In genomic region chr12:54654141-54654540, GRCm38 (mm10) we compare ENCODE assay signal across 9 mouse cellular contexts. TPM values are rescaled to one million over a fixed set of nuclear protein-coding genes. Genes with fewer than 3 reads are reported as not detected.
A peak's percentile ranks its signal among the peaks of the same experiment; 100 is the strongest.
DNase-seq lines count a peak whose midpoint lies in the region; ATAC-seq and TF ChIP-seq lines count a peak whose summit lies in the region.
"Had no signal": no experiment of that assay in that cellular context is flagged by ENCODE, and none has a peak within 500 bp of the region (broad histone marks: within the 10 kb centered on the region; RNA-seq: fewer than 3 reads in every experiment).

No protein-coding gene starts in this region.

- H3K4me1 ChIP-seq in hindbrain, embryonic 13.5 days (replicated peaks), result peaks cover 41% of the 10 kb centered on the region
- H3K4me1 ChIP-seq in hindbrain, embryonic 11.5 days (replicated peaks; ENCODE audit: control insufficient read depth, insufficient read depth, low read length), result no peaks in the 10 kb centered on the region
- H3K4me1 ChIP-seq in embryonic facial prominence, embryonic 14.5 days (ENCODE audit: control insufficient read depth, insufficient read depth, low read length), result peaks cover 20% of the 10 kb centered on the region
- peaks cover 16% of the 10 kb centered on the region; the same call in 1 of the 2 replicates for H3K4me1 ChIP-seq in kidney, postnatal 0 days (replicated peaks; ENCODE audit: insufficient read depth, low read length)

- WGBS in hindbrain, embryonic 13.5 days, result 91% methylated on average over 4 of the region's 4 CpGs
- WGBS in hindbrain, embryonic 11.5 days, result 94% methylated on average over 4 of the region's 4 CpGs
- WGBS in embryonic facial prominence, embryonic 14.5 days, result 57% methylated on average over 4 of the region's 4 CpGs
- WGBS in kidney, postnatal 0 days, result 46% methylated on average over 4 of the region's 4 CpGs

- no peak overlapping the region for H3K27ac ChIP-seq in hindbrain, embryonic 13.5 days
- H3K27ac ChIP-seq in hindbrain, embryonic 11.5 days (ENCODE audit: low read depth, low read length), result no peak overlapping the region
- H3K27ac ChIP-seq in embryonic facial prominence, embryonic 14.5 days (replicated peaks; ENCODE audit: low read depth, low read length), result no peak overlapping the region
- H3K27ac ChIP-seq in kidney, postnatal 0 days, result no peak overlapping the region
- no peak overlapping the region for H3K27ac ChIP-seq in left cerebral cortex, adult 2 months

- H3K36me3 ChIP-seq in hindbrain, embryonic 13.5 days, result peaks cover 7% of the 10 kb centered on the region
- H3K36me3 ChIP-seq in hindbrain, embryonic 11.5 days (ENCODE audit: control insufficient read depth, insufficient read depth, low read length), result no peaks in the 10 kb centered on the region
- H3K36me3 ChIP-seq in embryonic facial prominence, embryonic 14.5 days (ENCODE audit: control insufficient read depth, insufficient read depth, low read length), result peaks cover 10% of the 10 kb centered on the region; the same call in 1 of the 2 replicates
- H3K36me3 ChIP-seq in kidney, postnatal 0 days (ENCODE audit: insufficient read depth, low read length), result no peaks in the 10 kb centered on the region

- 0 out of 2 replicates have a peak, but pooled peaks cover 2% of the 10 kb centered on the region for H3K27me3 ChIP-seq in hindbrain, embryonic 13.5 days
- H3K27me3 ChIP-seq in hindbrain, embryonic 11.5 days (ENCODE audit: control insufficient read depth, insufficient read depth, low read length), result no peaks in the 10 kb centered on the region
- H3K27me3 ChIP-seq in embryonic facial prominence, embryonic 14.5 days (replicated peaks; ENCODE audit: control insufficient read depth, insufficient read depth, low read length), result no peaks in the 10 kb centered on the region
- H3K27me3 ChIP-seq in kidney, postnatal 0 days (ENCODE audit: insufficient read depth, low read length), result no peaks in the 10 kb centered on the region

- 0 out of 2 replicates have a peak overlapping the region, but pooled peaks have one; percentile 58 for H3K4me3 ChIP-seq in hindbrain, embryonic 13.5 days
- no peak overlapping the region for H3K4me3 ChIP-seq in hindbrain, embryonic 11.5 days (ENCODE audit: low read depth, low read length)
- no peak overlapping the region for H3K4me3 ChIP-seq in embryonic facial prominence, embryonic 14.5 days (ENCODE audit: low read depth, low read length)
- no peak overlapping the region for H3K4me3 ChIP-seq in kidney, postnatal 0 days (replicated peaks; ENCODE audit: low read depth, low read length)
- no peak overlapping the region for H3K4me3 ChIP-seq in left cerebral cortex, adult 2 months

- H3K4me2 ChIP-seq in hindbrain, embryonic 13.5 days, result peak overlapping the region; percentile 65
- H3K4me2 ChIP-seq in hindbrain, embryonic 11.5 days (replicated peaks; ENCODE audit: low read depth, low read length), result no peak overlapping the region
- no peak overlapping the region for H3K4me2 ChIP-seq in embryonic facial prominence, embryonic 14.5 days (ENCODE audit: low read depth, low read length)
- H3K4me2 ChIP-seq in kidney, postnatal 0 days (ENCODE audit: low read length), result peak overlapping the region; percentile 63

- DNase-seq in hindbrain, embryonic 11.5 days (ENCODE audit: low spot score), result no peak
- peak; percentile 33 for DNase-seq in embryonic facial prominence, embryonic 14.5 days (ENCODE audit: low spot score)
- no peak for DNase-seq in kidney, postnatal 0 days (ENCODE audit: low spot score)
- no peak for DNase-seq in left cerebral cortex, adult 2 months (ENCODE audit: extremely low spot score in 1 of 2, low spot score in 2 of 2)
- DNase-seq: gastrocnemius, postnatal 36 days had no signal

- intact Hi-C loops in left cerebral cortex, adult 2 months (cut with DNase I), result no loop called here

- H3K9me3 ChIP-seq in hindbrain, embryonic 13.5 days, result no peaks in the 10 kb centered on the region
- H3K9me3 ChIP-seq in hindbrain, embryonic 11.5 days (ENCODE audit: control insufficient read depth, low read length), result no peaks in the 10 kb centered on the region
- H3K9me3 ChIP-seq in embryonic facial prominence, embryonic 14.5 days (ENCODE audit: control insufficient read depth, low read length), result no peaks in the 10 kb centered on the region
- no peaks in the 10 kb centered on the region for H3K9me3 ChIP-seq in kidney, postnatal 0 days (replicated peaks; ENCODE audit: low read length)

- TF ChIP-seq CTCF in kidney, postnatal 0 days (IDR thresholded peaks at IDR 0.05; ENCODE audit: low read depth), result no peak
- TF ChIP-seq CTCF in left cerebral cortex, adult 2 months (IDR thresholded peaks at IDR 0.05), result no peak

- no peak overlapping the region for H3K9ac ChIP-seq in hindbrain, embryonic 13.5 days
- no peak overlapping the region for H3K9ac ChIP-seq in hindbrain, embryonic 11.5 days (ENCODE audit: low read depth, low read length)
- H3K9ac ChIP-seq in embryonic facial prominence, embryonic 14.5 days (ENCODE audit: low read depth, low read length), result no peak overlapping the region
- H3K9ac ChIP-seq in kidney, postnatal 0 days (ENCODE audit: low read depth, low read length), result no peak overlapping the region

- no peak for ATAC-seq in hindbrain, embryonic 13.5 days (ENCODE audit: low FRiP score)
- ATAC-seq in hindbrain, embryonic 11.5 days (ENCODE audit: low FRiP score), result no peak
- no peak for ATAC-seq in embryonic facial prominence, embryonic 14.5 days (ENCODE audit: low read depth)
- ATAC-seq in kidney, postnatal 0 days (replicated peaks; ENCODE audit: low FRiP score, low read depth), result no peak
- ATAC-seq in megakaryocyte progenitor cell, adult 5-6 weeks (replicated peaks; ENCODE audit: poor library complexity), result peak; percentile 4; the same call in 1 of the 2 replicates
- no peak for ATAC-seq in erythroid progenitor cell, adult 5-6 weeks (replicated peaks; ENCODE audit: low FRiP score, poor library complexity, severe bottlenecking)
- no peak for ATAC-seq in monocyte, adult 5-6 weeks (replicated peaks; ENCODE audit: insufficient number of reproducible peaks, low FRiP score, low TSS enrichment, poor library complexity, severe bottlenecking)

RNA-seq across cellular contexts. Expression of gene Sptssa, which starts 2.2 kb away (rescaled TPM):
- 182 and 193 TPM in 2 replicates for polyA plus RNA-seq in hindbrain, embryonic 13.5 days (2015; fragmentation: Nextera tagmentation; extraction: Ambion mirVana)
- polyA plus RNA-seq in hindbrain, embryonic 11.5 days (2014; fragmentation: Nextera tagmentation; extraction: Ambion mirVana), result 206 and 210 TPM in 2 replicates
- polyA plus RNA-seq in embryonic facial prominence, embryonic 14.5 days (2014; fragmentation: Nextera tagmentation; extraction: Ambion mirVana), result 194 and 206 TPM in 2 replicates
- polyA plus RNA-seq in kidney, postnatal 0 days (2015; fragmentation: Nextera tagmentation; extraction: Ambion mirVana), result 232 and 235 TPM in 2 replicates
- 232 and 247 TPM in 2 replicates for total RNA-seq in megakaryocyte progenitor cell, adult 5-6 weeks (2015)
- total RNA-seq in megakaryocyte progenitor cell, adult 5-6 weeks (2017), result 160 and 165 TPM in 2 replicates
- total RNA-seq in erythroid progenitor cell, adult 5-6 weeks (2015; ENCODE audit: low replicate concordance), result 42.3 and 45.8 TPM in 2 replicates
- 12.9 and 34.0 TPM in 2 replicates for total RNA-seq in erythroid progenitor cell, adult 5-6 weeks (2017; ENCODE audit: low replicate concordance)
- 10 to 100 TPM; 20.8 to 23.3 TPM for total RNA-seq in left cerebral cortex, adult 2 months (2021)
- 74.5 to 129 TPM (median 113 TPM) in 3 replicates for total RNA-seq in monocyte, adult 5-6 weeks (2017)

RNA-seq across cellular contexts. Expression of gene Eapp, which starts 41.6 kb away (rescaled TPM):
- 90.3 and 97.2 TPM in 2 replicates for polyA plus RNA-seq in hindbrain, embryonic 13.5 days (2015; fragmentation: Nextera tagmentation; extraction: Ambion mirVana)
- 84.7 and 90.5 TPM in 2 replicates for polyA plus RNA-seq in hindbrain, embryonic 11.5 days (2014; fragmentation: Nextera tagmentation; extraction: Ambion mirVana)
- polyA plus RNA-seq in embryonic facial prominence, embryonic 14.5 days (2014; fragmentation: Nextera tagmentation; extraction: Ambion mirVana), result 59.0 and 63.2 TPM in 2 replicates
- 77.4 and 85.6 TPM in 2 replicates for polyA plus RNA-seq in kidney, postnatal 0 days (2015; fragmentation: Nextera tagmentation; extraction: Ambion mirVana)
- total RNA-seq in megakaryocyte progenitor cell, adult 5-6 weeks (2015), result 52.0 and 58.7 TPM in 2 replicates
- 42.7 and 75.4 TPM in 2 replicates for total RNA-seq in megakaryocyte progenitor cell, adult 5-6 weeks (2017)
- total RNA-seq in erythroid progenitor cell, adult 5-6 weeks (2015; ENCODE audit: low replicate concordance), result 46.1 and 46.9 TPM in 2 replicates
- total RNA-seq in erythroid progenitor cell, adult 5-6 weeks (2017; ENCODE audit: low replicate concordance), result 24.0 and 48.3 TPM in 2 replicates
- total RNA-seq in left cerebral cortex, adult 2 months (2021), result 10 to 100 TPM; 37.7 to 42.4 TPM
- total RNA-seq in monocyte, adult 5-6 weeks (2017), result 63.1 to 85.9 TPM (median 71.5 TPM) in 3 replicates

Comparison
In these comparisons a context has a peak if more than half of its experiments do, and no peak if none do; other contexts are left out.
1. H3K4me2 ChIP-seq: peak in hindbrain, embryonic 13.5 days (single experiment) and kidney, postnatal 0 days (single experiment); none in hindbrain, embryonic 11.5 days (single experiment) and embryonic facial prominence, embryonic 14.5 days (single experiment).